Mouse (Mus musculus) embryonic fibroblast, embryonic 13.5 days (primary cell): Measurements from ENCODE around the gene Catsperz.

ENCODE experiments used
- CTCF ChIP-seq: IDR thresholded peaks from 2 replicates; pipeline ENCODE4 v1.5.1; 2011; ENCODE audit warnings: mild to moderate bottlenecking, control low read depth, low read length, moderate library complexity, borderline replicate concordance; ENCODE audit not compliant: insufficient read depth
- POLR2A ChIP-seq: IDR thresholded peaks from 2 replicates; pipeline ENCODE4 v1.6.1; 2011; ENCODE audit warnings: low read depth, mild to moderate bottlenecking, control low read depth, low read length, moderate library complexity

DNA sequence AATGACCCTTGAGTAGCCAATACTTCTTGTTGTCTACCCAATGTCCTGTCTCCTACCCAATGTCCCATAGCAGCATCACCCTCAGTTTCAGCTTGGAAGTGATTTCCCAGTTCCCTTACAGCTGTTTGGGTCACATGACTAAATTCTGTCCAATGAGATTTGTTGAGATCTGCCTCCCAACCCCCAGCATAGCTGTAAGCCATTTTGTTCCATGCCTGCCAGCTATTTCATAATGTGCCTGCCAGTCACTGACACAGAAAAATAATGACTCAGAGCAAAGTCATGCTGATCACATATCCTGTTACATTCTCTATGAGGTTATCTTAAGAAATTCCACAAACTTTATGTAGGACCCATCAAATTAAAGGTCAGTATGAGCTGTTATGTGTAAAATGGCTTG, 48.4 kb downstream of the Catsperz start:
- TF ChIP-seq POLR2A (no peak), CTCF (no peak)
